Mouse (Mus musculus): ENCODE data around the gene Mtpn.

Mtpn gene

GRCm38 (mm10) chr6:35539304-35540009, at the start of gene Mtpn:
Gene Mtpn (minus strand): TSS chr6:35539888.
- DNase-seq (ENCODE audit: low spot score) = peak; percentile 98

GRCm38 (mm10) chr6:35568731-35569130, 29.0 kb upstream of the Mtpn start:
- DNase-seq (ENCODE audit: low spot score) = no peak

GRCm38 (mm10) chr6:35567755-35568154, 28.1 kb upstream of the Mtpn start:
- peak; percentile 21 for DNase-seq (ENCODE audit: low spot score)

GRCm38 (mm10) chr6:35559950-35560349, 20.3 kb upstream of the Mtpn start:
- no peak for DNase-seq (ENCODE audit: low spot score)

GRCm38 (mm10) chr6:35544352-35544751, 4.7 kb upstream of the Mtpn start:
- no peak for DNase-seq (ENCODE audit: low spot score)

GRCm38 (mm10) chr6:35542656-35543400, 3.1 kb upstream of the Mtpn start:
- DNase-seq (ENCODE audit: low spot score) = no peak

GRCm38 (mm10) chr6:35540377-35540776, 689 bp upstream of the Mtpn start:
- DNase-seq (ENCODE audit: low spot score) = no peak

- DNase-seq (ENCODE audit: low spot score) = no peak
Measured at GRCm38 (mm10) chr6:35538757-35539303, 858 bp downstream of the Mtpn start.

GRCm38 (mm10) chr6:35536021-35536420, 3.7 kb downstream of the Mtpn start:
- no peak for DNase-seq (ENCODE audit: low spot score)

- no peak for DNase-seq (ENCODE audit: low spot score)
Measured at GRCm38 (mm10) chr6:35513362-35513761, 26.3 kb downstream of the Mtpn start.

GRCm38 (mm10) chr6:35504781-35505180, 34.9 kb downstream of the Mtpn start:
- no peak for DNase-seq (ENCODE audit: low spot score)

GRCm38 (mm10) chr6:35502904-35503303, 36.8 kb downstream of the Mtpn start:
- no peak for DNase-seq (ENCODE audit: low spot score)

- no peak for DNase-seq (ENCODE audit: low spot score)
Measured at GRCm38 (mm10) chr6:35499978-35500667, 39.6 kb downstream of the Mtpn start.

- no peak for DNase-seq (ENCODE audit: low spot score)
Measured at GRCm38 (mm10) chr6:35497406-35497805, 42.3 kb downstream of the Mtpn start.

- DNase-seq (ENCODE audit: low spot score) = no peak
Measured at GRCm38 (mm10) chr6:35493851-35494250, 45.8 kb downstream of the Mtpn start.

GRCm38 (mm10) chr6:35479651-35480335, 59.9 kb downstream of the Mtpn start:
- DNase-seq (ENCODE audit: low spot score) = no peak

GRCm38 (mm10) chr6:35476830-35477229, 62.9 kb downstream of the Mtpn start:
- DNase-seq (ENCODE audit: low spot score) = no peak

GRCm38 (mm10) chr6:35463450-35464395, 76.0 kb downstream of the Mtpn start:
- DNase-seq (ENCODE audit: low spot score) = no peak

- DNase-seq (ENCODE audit: low spot score) = no peak
Measured at GRCm38 (mm10) chr6:35462484-35462883, 77.2 kb downstream of the Mtpn start.
